Mouse (Mus musculus): Measurements from ENCODE around the gene Mpp5.

DNA sequence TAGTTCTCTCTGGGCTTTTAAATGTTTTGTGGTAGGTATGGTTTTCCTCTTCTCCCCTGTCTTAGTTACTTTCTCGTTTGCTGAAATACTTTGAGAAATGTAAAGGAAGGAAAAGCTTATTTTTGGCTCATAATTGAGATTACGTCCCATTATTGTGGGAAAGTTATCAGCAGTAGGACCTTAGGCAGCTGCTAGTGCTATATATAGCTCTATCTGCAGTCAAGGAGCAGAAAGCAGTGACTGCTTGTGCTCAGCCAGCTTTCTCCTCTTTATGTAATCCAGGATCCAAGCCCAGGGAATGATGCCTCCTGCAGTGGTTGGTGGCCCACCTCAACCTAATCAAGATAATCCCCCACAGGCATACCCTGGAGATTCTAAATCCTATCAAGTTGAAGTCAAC is 24.5 kb downstream of the Mpp5 start:
- TF ChIP-seq CTCF (IDR thresholded peaks at IDR 0.05; ENCODE audit: control insufficient read depth, insufficient read depth, insufficient read length) (no peak), FOSL1 (IDR thresholded peaks at IDR 0.05; ENCODE audit: insufficient read depth, low read length, poor library complexity, severe bottlenecking) (no peak), USF1 (IDR thresholded peaks at IDR 0.05; ENCODE audit: low read depth) (no peak), CEBPB (IDR thresholded peaks at IDR 0.05; ENCODE audit: low read depth) (no peak), MAX (IDR thresholded peaks at IDR 0.05) (no peak), MYOD1 (IDR thresholded peaks at IDR 0.05; ENCODE audit: control insufficient read depth, insufficient read length, low read depth) (no peak), MYOG (IDR thresholded peaks at IDR 0.05; ENCODE audit: control insufficient read depth, extremely low read depth, insufficient read length) (no peak)
